ENCODE assay signal across 9 mouse cellular contexts in genomic region chr10:60003847-60004246, GRCm38 (mm10). TPM values are rescaled to one million over a fixed set of nuclear protein-coding genes. Genes with fewer than 3 reads are reported as not detected.
DNase-seq lines count a peak whose midpoint lies in the region; ATAC-seq lines count a peak whose summit lies in the region.
"Had no signal": no experiment of that assay in that cellular context is flagged by ENCODE, and none has a peak within 500 bp of the region (broad histone marks: within the 10 kb centered on the region; RNA-seq: fewer than 3 reads in every experiment).

No protein-coding gene starts in this region.

- H3K27me3 ChIP-seq in kidney, embryonic 14.5 days (ENCODE audit: control insufficient read depth, insufficient read depth, low read length), result no peaks in the 10 kb centered on the region
- H3K27me3 ChIP-seq in hindbrain, embryonic 14.5 days (ENCODE audit: control insufficient read depth, insufficient read depth, low read length), result no peaks in the 10 kb centered on the region
- no peaks in the 10 kb centered on the region for H3K27me3 ChIP-seq in midbrain, embryonic 13.5 days

- H3K4me3 ChIP-seq in kidney, embryonic 14.5 days (ENCODE audit: low read length), result peak overlapping the region; percentile 60; the same call in 1 of the 2 replicates
- H3K4me3 ChIP-seq in brown adipose tissue, adult 24 weeks (ENCODE audit: insufficient read depth, low read depth, low read length), result peak overlapping the region; percentile 77
- peak overlapping the region; percentile 53 for H3K4me3 ChIP-seq in hindbrain, embryonic 14.5 days (replicated peaks; ENCODE audit: low read length)
- H3K4me3 ChIP-seq in midbrain, embryonic 13.5 days (replicated peaks), result peak overlapping the region; percentile 61

- DNase-seq in kidney, adult 9 months, result no peak
- no peak for DNase-seq in hindbrain, embryonic 14.5 days (ENCODE audit: low spot score)
- DNase-seq in right cerebral cortex, postnatal 14 days, result no peak
- no peak for DNase-seq in layer of hippocampus, postnatal 36 days
- no peak for DNase-seq in ovary, adult 18-20 months (ENCODE audit: low spot score)
- DNase-seq: right cerebral cortex, adult 18-20 months had no signal

- H3K4me1 ChIP-seq in kidney, embryonic 14.5 days (ENCODE audit: control insufficient read depth, insufficient read depth, low read length), result peaks cover 7% of the 10 kb centered on the region; the same call in 1 of the 2 replicates
- peaks cover 4% of the 10 kb centered on the region; the same call in 1 of the 2 replicates for H3K4me1 ChIP-seq in brown adipose tissue, adult 24 weeks (ENCODE audit: control insufficient read depth, insufficient read depth, insufficient read length, low read length)
- peaks cover 15% of the 10 kb centered on the region for H3K4me1 ChIP-seq in hindbrain, embryonic 14.5 days (replicated peaks; ENCODE audit: control insufficient read depth, insufficient read depth, low read length)
- H3K4me1 ChIP-seq in midbrain, embryonic 13.5 days (replicated peaks), result peaks cover 22% of the 10 kb centered on the region

- H3K36me3 ChIP-seq in kidney, embryonic 14.5 days (ENCODE audit: control insufficient read depth, insufficient read depth, low read length), result peaks cover 15% of the 10 kb centered on the region; the same call in 1 of the 2 replicates
- peaks cover 17% of the 10 kb centered on the region for H3K36me3 ChIP-seq in hindbrain, embryonic 14.5 days (replicated peaks; ENCODE audit: control insufficient read depth, insufficient read depth)
- peaks cover 21% of the 10 kb centered on the region for H3K36me3 ChIP-seq in midbrain, embryonic 13.5 days

- H3K4me2 ChIP-seq in kidney, embryonic 14.5 days (replicated peaks; ENCODE audit: low read depth, low read length), result peak overlapping the region; percentile 49
- peak overlapping the region; percentile 90 for H3K4me2 ChIP-seq in hindbrain, embryonic 14.5 days (replicated peaks)
- H3K4me2 ChIP-seq in midbrain, embryonic 13.5 days (replicated peaks), result peak overlapping the region; percentile 65

- H3K27ac ChIP-seq in kidney, embryonic 14.5 days (ENCODE audit: low read depth, low read length), result peak overlapping the region; percentile 92; the same call in 1 of the 2 replicates
- peak overlapping the region; percentile 70 for H3K27ac ChIP-seq in brown adipose tissue, adult 24 weeks (replicated peaks; ENCODE audit: low read depth, low read length)
- peak overlapping the region; percentile 99 for H3K27ac ChIP-seq in hindbrain, embryonic 14.5 days
- peak overlapping the region; percentile 97 for H3K27ac ChIP-seq in midbrain, embryonic 13.5 days

- ATAC-seq in kidney, embryonic 14.5 days (ENCODE audit: low FRiP score, low TSS enrichment), result no peak
- ATAC-seq in hindbrain, embryonic 14.5 days (ENCODE audit: low FRiP score), result no peak
- ATAC-seq in midbrain, embryonic 13.5 days, result no peak

- 73% methylated on average over 9 of the region's 9 CpGs for WGBS in kidney, embryonic 14.5 days
- 78% methylated on average over 9 of the region's 9 CpGs for whole genome bisulfite sequencing in hindbrain, embryonic 14.5 days
- 77% methylated on average over 9 of the region's 9 CpGs for WGBS in midbrain, embryonic 13.5 days

- no peaks in the 10 kb centered on the region for H3K9me3 ChIP-seq in kidney, embryonic 14.5 days (ENCODE audit: control insufficient read depth, low read length)
- no peaks in the 10 kb centered on the region for H3K9me3 ChIP-seq in hindbrain, embryonic 14.5 days (ENCODE audit: control insufficient read depth, low read length)
- no peaks in the 10 kb centered on the region for H3K9me3 ChIP-seq in midbrain, embryonic 13.5 days

- peak overlapping the region; percentile 61; the same call in 1 of the 2 replicates for H3K9ac ChIP-seq in kidney, embryonic 14.5 days (ENCODE audit: low read depth, low read length)
- peak overlapping the region; percentile 64 for H3K9ac ChIP-seq in hindbrain, embryonic 14.5 days
- H3K9ac ChIP-seq in midbrain, embryonic 13.5 days (replicated peaks), result peak overlapping the region; percentile 66

RNA-seq across cellular contexts. Expression of gene Anapc16, which starts 0.9 kb away (rescaled TPM):
- polyA plus RNA-seq in kidney, embryonic 14.5 days (2014; fragmentation: Nextera tagmentation; extraction: Ambion mirVana), result 106 and 108 TPM in 2 replicates
- 59.1 and 60.8 TPM in 2 replicates for polyA plus RNA-seq in brown adipose tissue, adult 24 weeks (2012; ENCODE audit: insufficient read depth, insufficient read length, missing spikeins)
- 94.2 and 110 TPM in 2 replicates for polyA plus RNA-seq in hindbrain, embryonic 14.5 days (2014; fragmentation: Nextera tagmentation; extraction: Ambion mirVana)
- 121 TPM in 2 replicates for polyA plus RNA-seq in midbrain, embryonic 13.5 days (2015; fragmentation: Nextera tagmentation; extraction: Ambion mirVana)
- 10 to 100 TPM; 69.8 to 71.1 TPM for total RNA-seq in layer of hippocampus, postnatal 36 days (2021)

RNA-seq across cellular contexts. Expression of gene Ascc1, which starts 1.2 kb away (rescaled TPM):
- polyA plus RNA-seq in kidney, embryonic 14.5 days (2014; fragmentation: Nextera tagmentation; extraction: Ambion mirVana), result 45.8 and 47.4 TPM in 2 replicates
- polyA plus RNA-seq in brown adipose tissue, adult 24 weeks (2012; ENCODE audit: insufficient read depth, insufficient read length, missing spikeins), result 19.2 and 20.6 TPM in 2 replicates
- polyA plus RNA-seq in hindbrain, embryonic 14.5 days (2014; fragmentation: Nextera tagmentation; extraction: Ambion mirVana), result 45.6 and 45.9 TPM in 2 replicates
- polyA plus RNA-seq in midbrain, embryonic 13.5 days (2015; fragmentation: Nextera tagmentation; extraction: Ambion mirVana), result 49.5 and 50.6 TPM in 2 replicates
- 10 to 100 TPM; 14.3 to 18.1 TPM for total RNA-seq in layer of hippocampus, postnatal 36 days (2021)

RNA-seq across cellular contexts. Expression of gene Ddit4, which starts 52.2 kb away (rescaled TPM):
- polyA plus RNA-seq in kidney, embryonic 14.5 days (2014; fragmentation: Nextera tagmentation; extraction: Ambion mirVana), result 1.8 and 2.9 TPM in 2 replicates
- polyA plus RNA-seq in brown adipose tissue, adult 24 weeks (2012; ENCODE audit: insufficient read depth, insufficient read length, missing spikeins), result 6.1 and 17.7 TPM in 2 replicates
- polyA plus RNA-seq in hindbrain, embryonic 14.5 days (2014; fragmentation: Nextera tagmentation; extraction: Ambion mirVana), result 8.8 and 10.5 TPM in 2 replicates
- 48.5 and 58.7 TPM in 2 replicates for polyA plus RNA-seq in midbrain, embryonic 13.5 days (2015; fragmentation: Nextera tagmentation; extraction: Ambion mirVana)
- total RNA-seq in layer of hippocampus, postnatal 36 days (2021), result 10 to 100 TPM; 89.5 to 96.2 TPM
